Mouse (Mus musculus): ENCODE data around the gene Kcnj11.

The Kcnj11 gene

GRCm38 (mm10) chr7:46047873-46048562, 52.5 kb downstream of the Kcnj11 start:
- no peak for DNase-seq (ENCODE audit: low spot score in 2 of 2)

GRCm38 (mm10) chr7:46045882-46046281, 54.7 kb downstream of the Kcnj11 start:
- no peak for DNase-seq (ENCODE audit: low spot score in 2 of 2)

- DNase-seq (ENCODE audit: low spot score in 2 of 2) = no peak
These were observed 56.5 kb downstream of the Kcnj11 start for GRCm38 (mm10) chr7:46044106-46044505.
